Mouse (Mus musculus): ENCODE measurements around the gene L3mbtl3. TPM values are rescaled to one million over a fixed set of nuclear protein-coding genes. Genes with fewer than 3 reads are reported as not detected.

L3mbtl3 gene
- polyA plus RNA-seq (2015; fragmentation: Nextera tagmentation; extraction: Ambion mirVana): 2.9 and 4.1 TPM in 2 replicates

GRCm38 (mm10) chr10:26375790-26376545, at the start of gene L3mbtl3:
Gene L3mbtl3 (minus strand): TSS chr10:26375971.

GRCm38 (mm10) chr10:26229488-26229887, 146.3 kb downstream of the L3mbtl3 start, which contains the start of gene Samd3:
Gene Samd3 (plus strand): TSS chr10:26229707.

Other genes starting within 250 kb of the L3mbtl3 start
- 0.49 TPM in 2 replicates for gene Samd3, start 146.3 kb downstream of the L3mbtl3 start, polyA plus RNA-seq (2015; fragmentation: Nextera tagmentation; extraction: Ambion mirVana)

All from spleen, postnatal 0 days (tissue).